In genomic region chr11:101162772-101163171, GRCm38 (mm10) we compare ENCODE assay signal across 10 mouse cellular contexts. TPM values are rescaled to one million over a fixed set of nuclear protein-coding genes. Genes with fewer than 3 reads are reported as not detected.
DNase-seq lines count a peak whose midpoint lies in the region; ATAC-seq and TF ChIP-seq lines count a peak whose summit lies in the region.
"Had no signal": no experiment of that assay in that cellular context is flagged by ENCODE, and none has a peak within 500 bp of the region (broad histone marks: within the 10 kb centered on the region; RNA-seq: fewer than 3 reads in every experiment).

No protein-coding gene starts in this region.

- H3K9me3 ChIP-seq in midbrain, postnatal 0 days (ENCODE audit: low read length): no peaks in the 10 kb centered on the region
- no peaks in the 10 kb centered on the region for H3K9me3 ChIP-seq in midbrain, embryonic 15.5 days
- H3K9me3 ChIP-seq in stomach, postnatal 0 days (ENCODE audit: control insufficient read depth, low read length): no peaks in the 10 kb centered on the region
- H3K9me3 ChIP-seq: liver, embryonic 13.5 days; stomach, embryonic 15.5 days had no signal

- no peak overlapping the region for H3K27ac ChIP-seq in midbrain, postnatal 0 days (ENCODE audit: low read depth, low read length)
- H3K27ac ChIP-seq in midbrain, embryonic 15.5 days: no peak overlapping the region
- peak overlapping the region; percentile 35; the same call in 1 of the 2 replicates for H3K27ac ChIP-seq in stomach, postnatal 0 days (replicated peaks)
- H3K27ac ChIP-seq: liver, embryonic 13.5 days had no signal

- intact Hi-C loops in heart, postnatal 36 days (cut with DNase I): no loop called here

- peaks cover 41% of the 10 kb centered on the region for H3K36me3 ChIP-seq in midbrain, postnatal 0 days (ENCODE audit: insufficient read depth, low read length)
- peaks cover 16% of the 10 kb centered on the region; the same call in 1 of the 2 replicates for H3K36me3 ChIP-seq in midbrain, embryonic 15.5 days (replicated peaks)
- peaks cover 41% of the 10 kb centered on the region for H3K36me3 ChIP-seq in stomach, postnatal 0 days (ENCODE audit: control insufficient read depth, insufficient read depth, low read length)

- no peaks in the 10 kb centered on the region for H3K4me1 ChIP-seq in midbrain, postnatal 0 days (ENCODE audit: insufficient read depth, low read length)
- H3K4me1 ChIP-seq in midbrain, embryonic 15.5 days: peaks cover 9% of the 10 kb centered on the region
- H3K4me1 ChIP-seq in stomach, postnatal 0 days (replicated peaks; ENCODE audit: control insufficient read depth, insufficient read depth): no peaks in the 10 kb centered on the region; the same call in 1 of the 2 replicates

- no peak for TF ChIP-seq EP300 in stomach, postnatal 0 days (optimal IDR thresholded peaks at IDR 0.05)

- ATAC-seq in midbrain, postnatal 0 days (ENCODE audit: low FRiP score): 0 out of 2 replicates have a peak, but pooled peaks have one; percentile 16
- ATAC-seq in midbrain, embryonic 15.5 days (replicated peaks): no peak
- no peak for ATAC-seq in stomach, postnatal 0 days (ENCODE audit: low FRiP score, low TSS enrichment)
- no peak for ATAC-seq in CD4-positive, CD25-positive, alpha-beta regulatory T cell, adult 4 months

- 51% methylated on average over 5 of the region's 5 CpGs for WGBS in midbrain, postnatal 0 days
- WGBS in midbrain, embryonic 15.5 days: 60% methylated on average over 5 of the region's 5 CpGs
- WGBS in stomach, postnatal 0 days: 39% methylated on average over 5 of the region's 5 CpGs

- no peak overlapping the region for H3K4me2 ChIP-seq in midbrain, postnatal 0 days (ENCODE audit: low read depth, low read length, poor library complexity, severe bottlenecking)
- no peak overlapping the region for H3K4me2 ChIP-seq in midbrain, embryonic 15.5 days
- H3K4me2 ChIP-seq in stomach, postnatal 0 days (replicated peaks; ENCODE audit: low read depth): no peak overlapping the region
- H3K4me2 ChIP-seq: liver, embryonic 13.5 days had no signal

- H3K4me3 ChIP-seq in midbrain, postnatal 0 days (ENCODE audit: low read depth, low read length): no peak overlapping the region
- H3K4me3 ChIP-seq in midbrain, embryonic 15.5 days: no peak overlapping the region
- H3K4me3 ChIP-seq in stomach, postnatal 0 days (ENCODE audit: low read depth, low read length): no peak overlapping the region
- H3K4me3 ChIP-seq: liver, embryonic 13.5 days; stomach, embryonic 15.5 days had no signal

- no peak for TF ChIP-seq CTCF in midbrain, postnatal 0 days (IDR thresholded peaks at IDR 0.05)
- TF ChIP-seq CTCF in stomach, postnatal 0 days (IDR thresholded peaks at IDR 0.05; ENCODE audit: low read depth): no peak

- no peak overlapping the region for H3K9ac ChIP-seq in midbrain, postnatal 0 days (replicated peaks; ENCODE audit: low read length, poor library complexity, severe bottlenecking)
- H3K9ac ChIP-seq in midbrain, embryonic 15.5 days: no peak overlapping the region
- no peak overlapping the region for H3K9ac ChIP-seq in stomach, postnatal 0 days (ENCODE audit: low read length)
- H3K9ac ChIP-seq: liver, embryonic 13.5 days; stomach, embryonic 15.5 days had no signal

- peak; percentile 80 for DNase-seq in adrenal gland, postnatal 14 days
- no peak for DNase-seq in adrenal gland, adult 8-10 months
- DNase-seq in midbrain, postnatal 0 days (ENCODE audit: low spot score): peak; percentile 67
- DNase-seq in heart, postnatal 36 days: peak; percentile 69 to 77
- no peak for DNase-seq in stomach, postnatal 0 days (ENCODE audit: low spot score)
- DNase-seq in retina, postnatal 1 day: no peak
- DNase-seq: liver, embryonic 13.5 days had no signal

- peaks cover 37% of the 10 kb centered on the region for H3K27me3 ChIP-seq in midbrain, postnatal 0 days (ENCODE audit: insufficient read depth, low read length)
- peaks cover 60% of the 10 kb centered on the region for H3K27me3 ChIP-seq in midbrain, embryonic 15.5 days (replicated peaks)
- H3K27me3 ChIP-seq in stomach, postnatal 0 days (ENCODE audit: control insufficient read depth, insufficient read depth, low read length): no peaks in the 10 kb centered on the region

RNA-seq across cellular contexts. Expression of gene Tubg2, which starts 7.1 kb away (rescaled TPM):
- total RNA-seq in adrenal gland, postnatal 14 days (2021): 7.2 and 7.9 TPM in 2 replicates
- total RNA-seq in adrenal gland, adult 8-10 months (2022): 10 to 100 TPM in 2 of 4 experiments, 1 to 10 TPM in 2; 6.1 to 11.1 (median 9.9) TPM
- total RNA-seq in midbrain, postnatal 0 days (2014; rRNA removed): 38.4 and 40.6 TPM in 2 replicates
- 86.1 and 93.8 TPM in 2 replicates for polyA plus RNA-seq in midbrain, postnatal 0 days (2015; fragmentation: Nextera tagmentation; extraction: Ambion mirVana)
- 60.8 and 62.7 TPM in 2 replicates for polyA plus RNA-seq in midbrain, embryonic 15.5 days (2015; fragmentation: Nextera tagmentation; extraction: Ambion mirVana)
- total RNA-seq in heart, postnatal 36 days (2021): 1 to 10 TPM; 3.7 to 3.9 TPM
- polyA plus RNA-seq in stomach, postnatal 0 days (2015; fragmentation: Nextera tagmentation; extraction: Ambion mirVana): 3.0 and 3.1 TPM in 2 replicates
- 1 to 10 TPM; 1.4 to 3.5 TPM for polyA plus RNA-seq in CD4-positive, CD25-positive, alpha-beta regulatory T cell, adult 4 months (2017; shearing (Covaris generic))

RNA-seq across cellular contexts. Expression of gene Cntnap1, which starts 7.6 kb away (rescaled TPM):
- 10.9 and 13.5 TPM in 2 replicates for total RNA-seq in adrenal gland, postnatal 14 days (2021)
- total RNA-seq in adrenal gland, adult 8-10 months (2022): 1 to 10 TPM; 5.7 to 7.4 (median 6.4) TPM
- total RNA-seq in midbrain, postnatal 0 days (2014; rRNA removed): 12.5 and 15.0 TPM in 2 replicates
- 3.0 and 3.2 TPM in 2 replicates for polyA plus RNA-seq in midbrain, postnatal 0 days (2015; fragmentation: Nextera tagmentation; extraction: Ambion mirVana)
- polyA plus RNA-seq in midbrain, embryonic 15.5 days (2015; fragmentation: Nextera tagmentation; extraction: Ambion mirVana): 3.4 and 3.8 TPM in 2 replicates
- total RNA-seq in heart, postnatal 36 days (2021): 1 to 10 TPM; 1.5 to 1.7 TPM
- 0.52 and 0.94 TPM in 2 replicates for polyA plus RNA-seq in stomach, postnatal 0 days (2015; fragmentation: Nextera tagmentation; extraction: Ambion mirVana)
- under 1 TPM in 1 of 2 experiments, not detected in 1; 0.17 TPM for polyA plus RNA-seq in CD4-positive, CD25-positive, alpha-beta regulatory T cell, adult 4 months (2017; shearing (Covaris generic))

RNA-seq across cellular contexts. Expression of gene Plekhh3, which starts 8.4 kb away (rescaled TPM):
- 30.5 and 32.7 TPM in 2 replicates for total RNA-seq in adrenal gland, postnatal 14 days (2021)
- 10 to 100 TPM; 26.9 to 44.3 (median 30.4) TPM for total RNA-seq in adrenal gland, adult 8-10 months (2022)
- total RNA-seq in midbrain, postnatal 0 days (2014; rRNA removed): 13.7 and 23.4 TPM in 2 replicates
- 5.8 and 6.2 TPM in 2 replicates for polyA plus RNA-seq in midbrain, postnatal 0 days (2015; fragmentation: Nextera tagmentation; extraction: Ambion mirVana)
- 8.5 and 9.9 TPM in 2 replicates for polyA plus RNA-seq in midbrain, embryonic 15.5 days (2015; fragmentation: Nextera tagmentation; extraction: Ambion mirVana)
- 10 to 100 TPM; 25.0 to 27.7 TPM for total RNA-seq in heart, postnatal 36 days (2021)
- 23.8 and 25.6 TPM in 2 replicates for polyA plus RNA-seq in stomach, postnatal 0 days (2015; fragmentation: Nextera tagmentation; extraction: Ambion mirVana)
- polyA plus RNA-seq in CD4-positive, CD25-positive, alpha-beta regulatory T cell, adult 4 months (2017; shearing (Covaris generic)): not detected

RNA-seq across cellular contexts. Expression of gene Ccr10, which starts 12.5 kb away (rescaled TPM):
- total RNA-seq in adrenal gland, postnatal 14 days (2021): 1.4 and 1.5 TPM in 2 replicates
- under 1 TPM; 0.15 to 0.70 (median 0.36) TPM for total RNA-seq in adrenal gland, adult 8-10 months (2022)
- total RNA-seq in midbrain, postnatal 0 days (2014; rRNA removed): 0.61 and 1.4 TPM in 2 replicates
- 0.75 and 0.83 TPM in 2 replicates for polyA plus RNA-seq in midbrain, postnatal 0 days (2015; fragmentation: Nextera tagmentation; extraction: Ambion mirVana)
- 0.31 and 0.36 TPM in 2 replicates for polyA plus RNA-seq in midbrain, embryonic 15.5 days (2015; fragmentation: Nextera tagmentation; extraction: Ambion mirVana)
- total RNA-seq in heart, postnatal 36 days (2021): under 1 TPM in 1 of 2 experiments, not detected in 1; 0.24 TPM
- 0.16 and 0.24 TPM in 2 replicates for polyA plus RNA-seq in stomach, postnatal 0 days (2015; fragmentation: Nextera tagmentation; extraction: Ambion mirVana)
- polyA plus RNA-seq in CD4-positive, CD25-positive, alpha-beta regulatory T cell, adult 4 months (2017; shearing (Covaris generic)): 1 to 10 TPM in 1 of 2 experiments, under 1 TPM in 1; 0.36 to 2.0 TPM
- polyA plus RNA-seq: liver, embryonic 13.5 days had no signal

RNA-seq across cellular contexts. Expression of gene Tubg1, which starts 43.0 kb away (rescaled TPM):
- 45.9 and 48.6 TPM in 2 replicates for total RNA-seq in adrenal gland, postnatal 14 days (2021)
- total RNA-seq in adrenal gland, adult 8-10 months (2022): 10 to 100 TPM; 34.2 to 43.3 (median 36.8) TPM
- 40.5 and 52.6 TPM in 2 replicates for total RNA-seq in midbrain, postnatal 0 days (2014; rRNA removed)
- 64.4 and 64.6 TPM in 2 replicates for polyA plus RNA-seq in midbrain, postnatal 0 days (2015; fragmentation: Nextera tagmentation; extraction: Ambion mirVana)
- polyA plus RNA-seq in midbrain, embryonic 15.5 days (2015; fragmentation: Nextera tagmentation; extraction: Ambion mirVana): 76.1 and 84.7 TPM in 2 replicates
- 10 to 100 TPM; 23.2 to 24.1 TPM for total RNA-seq in heart, postnatal 36 days (2021)
- 29.7 and 29.8 TPM in 2 replicates for polyA plus RNA-seq in stomach, postnatal 0 days (2015; fragmentation: Nextera tagmentation; extraction: Ambion mirVana)
- 10 to 100 TPM; 24.9 to 34.0 TPM for polyA plus RNA-seq in CD4-positive, CD25-positive, alpha-beta regulatory T cell, adult 4 months (2017; shearing (Covaris generic))

Comparison
In these comparisons a context has a peak if more than half of its experiments do, and no peak if none do; other contexts are left out.
1. DNase-seq: peak in adrenal gland, postnatal 14 days (single experiment), midbrain, postnatal 0 days (single experiment) and heart, postnatal 36 days (2 of 2); none in adrenal gland, adult 8-10 months (single experiment), stomach, postnatal 0 days (single experiment) and retina, postnatal 1 day (single experiment).